Mouse (Mus musculus): ENCODE data around the gene Stx12. TPM values are rescaled to one million over a fixed set of nuclear protein-coding genes. Genes with fewer than 3 reads are reported as not detected.

The Stx12 gene
- polyA plus RNA-seq (2015; fragmentation: Nextera tagmentation; extraction: Ambion mirVana) = 112 and 118 TPM in 2 replicates

GRCm38 (mm10) chr4:132884064-132884843 lies at the start of gene Stx12:
Gene Stx12 (minus strand): TSS chr4:132884509.

GRCm38 (mm10) chr4:132922558-132923008 lies 38.3 kb upstream of the Stx12 start, which contains the start of gene Fam76a:
Gene Fam76a (minus strand): TSS chr4:132922558.

GRCm38 (mm10) chr4:132842970-132843704 lies 41.2 kb downstream of the Stx12 start, which contains the start of gene Ppp1r8:
Gene Ppp1r8 (minus strand): TSS chr4:132843169.

Other genes with a start within 250 kb of the Stx12 start
- gene Eya3, start 245.5 kb downstream of the Stx12 start, polyA plus RNA-seq (2015; fragmentation: Nextera tagmentation; extraction: Ambion mirVana) = 6.5 and 6.9 TPM in 2 replicates
- 6.4 and 8.7 TPM in 2 replicates for gene Xkr8, start 152.0 kb downstream of the Stx12 start, polyA plus RNA-seq (2015; fragmentation: Nextera tagmentation; extraction: Ambion mirVana)
- 1.5 TPM in 2 replicates for gene Smpdl3b, start 127.3 kb downstream of the Stx12 start, polyA plus RNA-seq (2015; fragmentation: Nextera tagmentation; extraction: Ambion mirVana)
- gene Rpa2, start 116.2 kb downstream of the Stx12 start, polyA plus RNA-seq (2015; fragmentation: Nextera tagmentation; extraction: Ambion mirVana) = 30.8 and 33.0 TPM in 2 replicates
- gene Themis2, start 88.1 kb downstream of the Stx12 start, polyA plus RNA-seq (2015; fragmentation: Nextera tagmentation; extraction: Ambion mirVana) = 0.59 and 0.64 TPM in 2 replicates
- 34.5 and 35.2 TPM in 2 replicates for gene Ppp1r8, start 41.3 kb downstream of the Stx12 start, polyA plus RNA-seq (2015; fragmentation: Nextera tagmentation; extraction: Ambion mirVana)
- gene Fam76a, start 38.0 kb upstream of the Stx12 start, polyA plus RNA-seq (2015; fragmentation: Nextera tagmentation; extraction: Ambion mirVana) = 34.6 and 36.4 TPM in 2 replicates
- gene Fgr, start 89.6 kb upstream of the Stx12 start, polyA plus RNA-seq (2015; fragmentation: Nextera tagmentation; extraction: Ambion mirVana) = 0.13 and 0.19 TPM in 2 replicates
- 9.0 and 11.8 TPM in 2 replicates for gene Ahdc1, start 126.8 kb upstream of the Stx12 start, polyA plus RNA-seq (2015; fragmentation: Nextera tagmentation; extraction: Ambion mirVana)
- 27.2 and 32.5 TPM in 2 replicates for gene Wasf2, start 246.0 kb upstream of the Stx12 start, polyA plus RNA-seq (2015; fragmentation: Nextera tagmentation; extraction: Ambion mirVana)